Mouse (Mus musculus): Measurements from ENCODE around the gene Zfp663. TPM values are rescaled to one million over a fixed set of nuclear protein-coding genes. Genes with fewer than 3 reads are reported as not detected.

Zfp663 gene
- polyA plus RNA-seq, 1 experiment from 2014 or later: 0.58 TPM

GRCm38 (mm10) chr2:165314197-165314596 is 54.3 kb downstream of the Zfp663 start:
- peak; percentile 78 for DNase-seq (ENCODE audit: low spot score)
- H3K4me2 ChIP-seq (ENCODE audit: low read length): no peak overlapping the region
- peak overlapping the region; percentile 79 for H3K27ac ChIP-seq
- no peak overlapping the region for H3K9ac ChIP-seq (ENCODE audit: low read depth, low read length)
- 49% methylated on average over 8 of the region's 8 CpGs for WGBS
- peaks cover 43% of the 10 kb centered on the region for H3K4me1 ChIP-seq (replicated peaks; ENCODE audit: insufficient read depth, low read length)
- peak; percentile 34 for ATAC-seq (replicated peaks; ENCODE audit: low FRiP score, low read depth)
- no peaks in the 10 kb centered on the region for H3K9me3 ChIP-seq (replicated peaks; ENCODE audit: low read length)
- H3K4me3 ChIP-seq (replicated peaks; ENCODE audit: low read depth, low read length): no peak overlapping the region
- no peaks in the 10 kb centered on the region for H3K27me3 ChIP-seq (ENCODE audit: insufficient read depth, low read length)
- TF ChIP-seq CTCF (IDR thresholded peaks at IDR 0.05; ENCODE audit: low read depth): no peak
- peaks cover 30% of the 10 kb centered on the region for H3K36me3 ChIP-seq (ENCODE audit: insufficient read depth, low read length)

GRCm38 (mm10) chr2:165312381-165312780 is 56.1 kb downstream of the Zfp663 start:
- Histone ChIP-seq H3K9me3 (replicated peaks; ENCODE audit: low read length) (no peaks in the 10 kb centered on the region), H3K4me1 (replicated peaks; ENCODE audit: insufficient read depth, low read length) (peaks cover 25% of the 10 kb centered on the region), H3K4me3 (replicated peaks; ENCODE audit: low read depth, low read length) (no peak overlapping the region), H3K36me3 (ENCODE audit: insufficient read depth, low read length) (peaks cover 30% of the 10 kb centered on the region), H3K4me2 (ENCODE audit: low read length) (no peak overlapping the region), H3K9ac (ENCODE audit: low read depth, low read length) (no peak overlapping the region), H3K27ac (no peak overlapping the region), H3K27me3 (ENCODE audit: insufficient read depth, low read length) (no peaks in the 10 kb centered on the region)
- no peak for TF ChIP-seq CTCF (IDR thresholded peaks at IDR 0.05; ENCODE audit: low read depth)
- ATAC-seq (replicated peaks; ENCODE audit: low FRiP score, low read depth): no peak
- 59% methylated on average over 7 of the region's 7 CpGs for WGBS
- no peak for DNase-seq (ENCODE audit: low spot score)

- no peaks in the 10 kb centered on the region for H3K9me3 ChIP-seq (replicated peaks; ENCODE audit: low read length)
- no peak for TF ChIP-seq CTCF (IDR thresholded peaks at IDR 0.05; ENCODE audit: low read depth)
- H3K4me1 ChIP-seq (replicated peaks; ENCODE audit: insufficient read depth, low read length): peaks cover 17% of the 10 kb centered on the region
- H3K36me3 ChIP-seq (ENCODE audit: insufficient read depth, low read length): peaks cover 35% of the 10 kb centered on the region
- H3K27me3 ChIP-seq (ENCODE audit: insufficient read depth, low read length): no peaks in the 10 kb centered on the region
- no peak overlapping the region for H3K9ac ChIP-seq (ENCODE audit: low read depth, low read length)
- no peak overlapping the region for H3K4me3 ChIP-seq (replicated peaks; ENCODE audit: low read depth, low read length)
- H3K27ac ChIP-seq: no peak overlapping the region
- H3K4me2 ChIP-seq (ENCODE audit: low read length): no peak overlapping the region
- DNase-seq (ENCODE audit: low spot score): no peak
- WGBS: 61% methylated on average over 12 of the region's 12 CpGs
- ATAC-seq (replicated peaks; ENCODE audit: low FRiP score, low read depth): no peak
Measured at GRCm38 (mm10) chr2:165311577-165311976, 57.0 kb downstream of the Zfp663 start.

GRCm38 (mm10) chr2:165310818-165311425 is 57.6 kb downstream of the Zfp663 start:
- H3K27ac ChIP-seq: no peak overlapping the region
- H3K27me3 ChIP-seq (ENCODE audit: insufficient read depth, low read length): no peaks in the 10 kb centered on the region
- WGBS: 55% methylated on average over 13 of the region's 13 CpGs
- ATAC-seq (replicated peaks; ENCODE audit: low FRiP score, low read depth): no peak
- no peak for TF ChIP-seq CTCF (IDR thresholded peaks at IDR 0.05; ENCODE audit: low read depth)
- no peak overlapping the region for H3K9ac ChIP-seq (ENCODE audit: low read depth, low read length)
- H3K4me3 ChIP-seq (replicated peaks; ENCODE audit: low read depth, low read length): no peak overlapping the region
- H3K4me2 ChIP-seq (ENCODE audit: low read length): no peak overlapping the region
- no peak for DNase-seq (ENCODE audit: low spot score)
- peaks cover 34% of the 10 kb centered on the region for H3K36me3 ChIP-seq (ENCODE audit: insufficient read depth, low read length)
- H3K4me1 ChIP-seq (replicated peaks; ENCODE audit: insufficient read depth, low read length): peaks cover 14% of the 10 kb centered on the region
- H3K9me3 ChIP-seq (replicated peaks; ENCODE audit: low read length): no peaks in the 10 kb centered on the region

GRCm38 (mm10) chr2:165307801-165308200 is 60.7 kb downstream of the Zfp663 start:
- 66% methylated on average over 6 of the region's 6 CpGs for WGBS

GRCm38 (mm10) chr2:165305438-165305837 is 63.1 kb downstream of the Zfp663 start:
- no peak overlapping the region for H3K27ac ChIP-seq
- ATAC-seq (replicated peaks; ENCODE audit: low FRiP score, low read depth): no peak
- no peak for DNase-seq (ENCODE audit: low spot score)

More at GRCm38 (mm10) chr2:165307801-165308200, 60.7 kb downstream of the Zfp663 start:
- H3K9ac ChIP-seq (ENCODE audit: low read depth, low read length): no peak overlapping the region
- DNase-seq (ENCODE audit: low spot score) (no peak), ATAC-seq (replicated peaks; ENCODE audit: low FRiP score, low read depth) (peak; percentile 83)
- no peaks in the 10 kb centered on the region for H3K9me3 ChIP-seq (replicated peaks; ENCODE audit: low read length)
- H3K27me3 ChIP-seq (ENCODE audit: insufficient read depth, low read length): no peaks in the 10 kb centered on the region
- H3K4me3 ChIP-seq (replicated peaks; ENCODE audit: low read depth, low read length): no peak overlapping the region
- H3K4me2 ChIP-seq (ENCODE audit: low read length): no peak overlapping the region
- TF ChIP-seq CTCF (IDR thresholded peaks at IDR 0.05; ENCODE audit: low read depth): no peak
- H3K4me1 ChIP-seq (replicated peaks; ENCODE audit: insufficient read depth, low read length): peaks cover 7% of the 10 kb centered on the region
- 0 out of 2 replicates have a peak overlapping the region, but pooled peaks have one; percentile 47 for H3K27ac ChIP-seq
- peaks cover 36% of the 10 kb centered on the region for H3K36me3 ChIP-seq (ENCODE audit: insufficient read depth, low read length)

More at GRCm38 (mm10) chr2:165305438-165305837, 63.1 kb downstream of the Zfp663 start:
- Histone ChIP-seq H3K4me2 (ENCODE audit: low read length) (no peak overlapping the region), H3K36me3 (ENCODE audit: insufficient read depth, low read length) (peaks cover 46% of the 10 kb centered on the region), H3K27me3 (ENCODE audit: insufficient read depth, low read length) (no peaks in the 10 kb centered on the region), H3K4me1 (replicated peaks; ENCODE audit: insufficient read depth, low read length) (no peaks in the 10 kb centered on the region), H3K9ac (ENCODE audit: low read depth, low read length) (no peak overlapping the region), H3K9me3 (replicated peaks; ENCODE audit: low read length) (no peaks in the 10 kb centered on the region), H3K4me3 (replicated peaks; ENCODE audit: low read depth, low read length) (no peak overlapping the region)
- 77% methylated on average over 8 of the region's 8 CpGs for WGBS
- no peak for TF ChIP-seq CTCF (IDR thresholded peaks at IDR 0.05; ENCODE audit: low read depth)
